Mouse (Mus musculus): ENCODE data around the gene Syndig1l. TPM values are rescaled to one million over a fixed set of nuclear protein-coding genes. Genes with fewer than 3 reads are reported as not detected.

Syndig1l gene
- polyA plus RNA-seq (2016; fragmentation: Nextera tagmentation; extraction: Ambion mirVana), result 1.8 and 1.9 TPM in 2 replicates

DNA sequence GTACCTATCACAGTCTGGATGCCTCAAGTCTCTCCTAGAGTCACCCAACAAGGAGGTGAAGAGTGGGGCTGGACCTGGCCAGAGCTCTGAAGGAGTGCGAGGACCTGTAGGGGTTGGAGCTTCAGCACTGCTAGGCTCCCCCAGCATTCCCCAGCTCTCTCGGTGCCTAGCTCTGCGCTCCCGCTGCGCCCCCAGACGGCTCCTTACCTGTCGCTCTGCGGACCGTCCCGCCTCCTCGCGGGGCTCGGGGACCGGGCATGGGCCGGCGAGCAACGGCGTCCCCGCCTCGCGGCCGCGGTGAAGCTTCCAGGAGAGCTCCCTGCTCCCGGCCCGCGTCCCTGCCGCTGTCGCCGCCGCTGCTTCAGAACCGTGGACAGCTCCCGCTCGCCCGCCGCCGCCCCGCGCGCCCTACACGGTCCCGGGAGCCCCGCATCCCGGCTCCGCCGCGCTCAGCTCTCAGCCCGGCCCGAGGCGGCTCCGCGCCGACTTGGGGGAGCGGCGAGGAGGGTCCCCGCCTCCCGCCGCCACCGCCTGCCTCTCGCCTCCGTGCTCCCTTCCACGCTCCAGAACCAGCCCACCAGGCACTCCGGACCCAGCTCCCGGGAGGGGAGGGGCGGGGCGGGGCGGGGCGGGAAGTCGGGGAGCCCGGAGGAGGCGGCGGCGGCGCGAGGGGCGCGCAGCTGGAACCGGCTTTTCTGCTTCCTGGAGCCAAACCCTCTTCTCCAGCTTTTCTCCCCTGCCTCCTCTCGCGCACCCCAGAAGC, at the start of gene Syndig1l:
Gene Syndig1l, minus strand, starts transcription at position 513 of the 763 bp plus-strand sequence.
- Histone ChIP-seq H3K9me3 (no peaks in the 10 kb centered on the region), H3K4me3 (peak within 1 kb of the TSS; percentile 60), H3K27ac (no peak within 1 kb of the TSS), H3K4me2 (replicated peaks) (peak within 1 kb of the TSS; percentile 92), H3K9ac (peak within 1 kb of the TSS; percentile 64), H3K36me3 (no peaks in the 10 kb centered on the region), H3K27me3 (replicated peaks) (peaks cover 36% of the 10 kb centered on the region), H3K4me1 (peaks cover 6% of the 10 kb centered on the region)
- under 1% methylated on average over 79 of the region's 79 CpGs for WGBS
- peak; percentile 71 for ATAC-seq (ENCODE audit: low FRiP score, low read depth)

DNA sequence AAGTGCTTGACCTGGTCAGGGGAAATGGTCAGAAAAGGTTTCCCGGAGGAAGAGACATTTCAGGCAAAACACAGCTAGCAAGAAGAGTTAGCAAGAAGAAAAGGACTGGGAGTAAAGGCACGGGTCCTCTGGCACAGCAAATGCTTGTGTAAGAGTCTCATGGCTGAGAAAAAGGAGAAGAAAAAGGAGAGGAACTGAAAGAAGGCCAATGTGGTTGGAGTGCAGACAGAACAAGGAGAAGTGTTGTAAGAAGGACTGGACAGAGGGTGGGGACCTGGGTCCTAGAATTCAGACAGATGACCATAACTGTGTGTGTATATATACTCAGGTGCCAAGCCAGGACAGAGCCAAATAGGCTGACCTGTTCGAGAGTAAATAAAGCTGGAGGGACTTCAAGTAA, 49.5 kb upstream of the Syndig1l start:
- Histone ChIP-seq H3K9ac (no peak overlapping the region), H3K4me3 (no peak overlapping the region), H3K27me3 (replicated peaks) (no peaks in the 10 kb centered on the region), H3K27ac (no peak overlapping the region), H3K9me3 (no peaks in the 10 kb centered on the region), H3K4me2 (replicated peaks) (no peak overlapping the region), H3K4me1 (peaks cover 16% of the 10 kb centered on the region), H3K36me3 (no peaks in the 10 kb centered on the region)
- WGBS, result 74% methylated on average over 3 of the region's 3 CpGs
- ATAC-seq (ENCODE audit: low FRiP score, low read depth), result no peak

DNA sequence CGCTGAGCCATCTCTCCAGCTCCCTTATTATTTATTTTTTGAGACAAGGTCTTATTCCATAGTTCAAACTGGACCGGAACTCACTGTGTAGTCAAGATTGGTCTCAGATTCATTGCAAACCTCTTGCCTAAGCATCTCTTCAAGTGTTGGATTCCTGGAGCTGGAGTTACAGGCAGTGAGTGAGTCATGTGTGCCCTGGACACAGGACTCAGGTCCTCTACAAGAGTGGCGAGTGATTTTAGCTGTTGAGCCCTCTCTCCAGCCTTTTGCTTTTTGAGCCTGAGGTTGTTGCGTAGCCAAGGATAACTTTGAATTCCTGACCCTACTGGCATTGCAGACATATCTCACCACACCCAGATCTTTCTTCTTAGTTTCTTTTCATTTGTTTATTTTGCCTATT, 47.1 kb upstream of the Syndig1l start:
- no peak overlapping the region for H3K27ac ChIP-seq
- ATAC-seq (ENCODE audit: low FRiP score, low read depth), result no peak
- WGBS, result 72% methylated on average over 4 of the region's 4 CpGs
- no peak overlapping the region for H3K4me2 ChIP-seq (replicated peaks)
- H3K4me1 ChIP-seq, result 0 out of 2 replicates have a peak, but pooled peaks cover 3% of the 10 kb centered on the region
- no peaks in the 10 kb centered on the region for H3K9me3 ChIP-seq
- H3K36me3 ChIP-seq, result no peaks in the 10 kb centered on the region
- no peaks in the 10 kb centered on the region for H3K27me3 ChIP-seq (replicated peaks)
- H3K9ac ChIP-seq, result no peak overlapping the region
- H3K4me3 ChIP-seq, result no peak overlapping the region

DNA sequence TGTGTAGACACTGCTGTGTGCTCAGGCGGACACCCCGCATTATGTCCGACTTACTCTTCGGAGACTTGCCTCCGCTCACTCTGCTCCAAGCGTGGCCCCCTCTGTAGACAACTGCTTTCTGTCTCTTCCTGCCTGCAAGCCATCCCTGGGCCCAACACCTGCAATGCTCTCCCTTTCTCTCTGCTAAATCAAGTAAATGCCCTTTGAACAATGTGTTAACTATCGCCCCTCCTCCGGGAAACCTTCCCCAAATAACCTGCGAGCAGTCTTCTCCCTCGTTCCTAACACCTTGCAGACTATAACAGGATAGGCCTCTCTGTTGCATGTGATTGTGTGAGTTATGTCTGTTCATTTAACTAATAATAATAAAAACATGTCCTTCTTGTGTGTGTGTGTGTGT, 44.9 kb upstream of the Syndig1l start:
- Histone ChIP-seq H3K27ac (no peak overlapping the region), H3K27me3 (replicated peaks) (no peaks in the 10 kb centered on the region), H3K4me2 (replicated peaks) (no peak overlapping the region), H3K9me3 (no peaks in the 10 kb centered on the region), H3K4me3 (no peak overlapping the region), H3K36me3 (no peaks in the 10 kb centered on the region), H3K4me1 (no peaks in the 10 kb centered on the region), H3K9ac (no peak overlapping the region)
- no peak for ATAC-seq (ENCODE audit: low FRiP score, low read depth)
- WGBS, result 88% methylated on average over 10 of the region's 10 CpGs

DNA sequence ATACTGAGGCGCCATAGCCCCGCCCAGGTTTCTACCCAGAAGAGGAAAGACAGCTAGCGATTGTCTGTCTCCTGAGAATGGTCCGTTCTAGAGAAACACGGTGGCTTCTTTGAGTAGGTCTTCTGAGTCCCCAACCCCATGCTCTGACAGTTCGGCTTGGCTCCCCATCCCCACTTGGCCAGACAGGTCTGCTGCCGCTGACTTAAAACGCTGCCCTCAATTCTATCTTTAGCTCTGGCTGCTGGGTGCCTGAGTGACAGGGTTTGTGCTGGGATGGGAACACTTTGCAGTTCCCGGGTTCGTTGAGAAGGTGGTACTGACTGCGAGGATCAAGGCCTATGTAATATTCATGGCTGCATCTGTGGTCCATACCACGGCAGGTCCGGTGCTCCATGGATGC, 34.7 kb upstream of the Syndig1l start:
- Histone ChIP-seq H3K4me3 (no peak overlapping the region), H3K4me2 (replicated peaks) (no peak overlapping the region), H3K27ac (no peak overlapping the region), H3K27me3 (replicated peaks) (no peaks in the 10 kb centered on the region), H3K9me3 (no peaks in the 10 kb centered on the region), H3K4me1 (no peaks in the 10 kb centered on the region), H3K36me3 (no peaks in the 10 kb centered on the region), H3K9ac (no peak overlapping the region)
- WGBS, result 80% methylated on average over 13 of the region's 13 CpGs
- no peak for ATAC-seq (ENCODE audit: low FRiP score, low read depth)

DNA sequence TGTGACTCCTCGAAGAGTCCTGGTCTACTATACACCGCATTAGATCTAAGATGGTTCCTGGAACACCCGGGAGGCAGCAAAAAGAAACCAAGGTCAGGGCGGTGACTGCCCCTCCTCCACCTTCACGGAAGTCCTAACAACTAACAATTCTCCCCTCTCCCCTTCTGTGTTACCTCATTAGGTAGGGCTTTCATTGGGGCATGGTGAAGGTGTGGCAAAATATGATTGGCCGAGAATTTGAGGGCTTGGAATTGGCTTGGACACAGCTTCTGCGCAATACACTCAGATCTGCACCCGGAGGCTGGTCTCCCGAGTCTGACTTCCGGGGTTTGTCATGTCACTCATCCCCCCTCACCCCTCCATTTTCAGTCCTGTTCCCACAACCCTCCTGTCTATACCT, 29.8 kb upstream of the Syndig1l start:
- no peak overlapping the region for H3K4me2 ChIP-seq (replicated peaks)
- H3K4me3 ChIP-seq, result no peak overlapping the region
- H3K27ac ChIP-seq, result no peak overlapping the region
- no peaks in the 10 kb centered on the region for H3K9me3 ChIP-seq
- no peaks in the 10 kb centered on the region for H3K36me3 ChIP-seq
- H3K27me3 ChIP-seq (replicated peaks), result no peaks in the 10 kb centered on the region
- H3K4me1 ChIP-seq, result no peaks in the 10 kb centered on the region
- WGBS, result 93% methylated on average over 10 of the region's 10 CpGs
- no peak for ATAC-seq (ENCODE audit: low FRiP score, low read depth)
- no peak overlapping the region for H3K9ac ChIP-seq

DNA sequence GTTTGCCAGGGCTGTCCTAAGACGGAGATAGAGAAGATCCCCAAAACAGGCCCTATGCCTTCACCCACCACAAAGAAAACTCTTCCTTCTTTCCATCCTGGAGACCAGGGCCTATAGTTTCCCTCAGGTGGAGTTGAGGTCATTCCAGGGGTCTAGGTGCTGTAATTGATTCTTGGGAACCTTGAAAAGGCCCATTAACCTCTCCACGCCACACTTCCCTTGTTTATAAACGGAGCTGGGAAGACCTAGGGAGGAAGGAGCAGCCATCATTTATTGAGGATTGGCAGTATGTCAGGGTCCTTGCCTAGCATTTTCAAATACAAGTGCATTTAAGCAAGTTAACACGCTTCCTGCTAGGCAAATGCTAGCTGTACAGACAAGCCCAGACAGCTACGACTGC, 28.8 kb upstream of the Syndig1l start:
- H3K4me2 ChIP-seq (replicated peaks), result no peak overlapping the region
- H3K9ac ChIP-seq, result no peak overlapping the region
- no peak for ATAC-seq (ENCODE audit: low FRiP score, low read depth)
- 69% methylated on average over 5 of the region's 5 CpGs for WGBS
- no peak overlapping the region for H3K27ac ChIP-seq
- no peaks in the 10 kb centered on the region for H3K4me1 ChIP-seq
- no peaks in the 10 kb centered on the region for H3K36me3 ChIP-seq
- no peak overlapping the region for H3K4me3 ChIP-seq
- H3K27me3 ChIP-seq (replicated peaks), result no peaks in the 10 kb centered on the region
- no peaks in the 10 kb centered on the region for H3K9me3 ChIP-seq

DNA sequence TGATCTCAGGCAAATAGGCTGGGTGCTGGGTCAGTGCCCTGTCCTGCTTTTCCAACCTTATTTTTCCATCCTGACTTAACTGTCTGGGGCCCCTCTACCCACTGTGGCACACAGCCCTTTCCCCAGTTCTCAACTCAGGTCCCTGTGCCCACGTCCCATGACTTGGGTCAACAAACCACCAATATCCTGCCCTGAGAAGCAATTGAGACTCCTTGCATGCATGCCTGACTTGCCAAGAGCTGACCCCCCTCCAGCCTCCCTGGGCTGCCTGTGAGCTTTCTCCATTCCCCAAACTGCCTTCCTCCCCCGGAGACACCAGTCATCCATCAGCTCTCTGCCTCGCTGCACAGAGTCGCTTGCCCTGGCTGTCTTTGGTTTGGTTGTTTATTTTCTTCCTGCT, 28.4 kb upstream of the Syndig1l start:
- no peaks in the 10 kb centered on the region for H3K27me3 ChIP-seq (replicated peaks)
- no peak for ATAC-seq (ENCODE audit: low FRiP score, low read depth)
- no peak overlapping the region for H3K4me2 ChIP-seq (replicated peaks)
- H3K9me3 ChIP-seq, result no peaks in the 10 kb centered on the region
- H3K4me3 ChIP-seq, result no peak overlapping the region
- H3K36me3 ChIP-seq, result no peaks in the 10 kb centered on the region
- no peak overlapping the region for H3K27ac ChIP-seq
- no peak overlapping the region for H3K9ac ChIP-seq
- WGBS, result 54% methylated on average over 4 of the region's 4 CpGs
- no peaks in the 10 kb centered on the region for H3K4me1 ChIP-seq

DNA sequence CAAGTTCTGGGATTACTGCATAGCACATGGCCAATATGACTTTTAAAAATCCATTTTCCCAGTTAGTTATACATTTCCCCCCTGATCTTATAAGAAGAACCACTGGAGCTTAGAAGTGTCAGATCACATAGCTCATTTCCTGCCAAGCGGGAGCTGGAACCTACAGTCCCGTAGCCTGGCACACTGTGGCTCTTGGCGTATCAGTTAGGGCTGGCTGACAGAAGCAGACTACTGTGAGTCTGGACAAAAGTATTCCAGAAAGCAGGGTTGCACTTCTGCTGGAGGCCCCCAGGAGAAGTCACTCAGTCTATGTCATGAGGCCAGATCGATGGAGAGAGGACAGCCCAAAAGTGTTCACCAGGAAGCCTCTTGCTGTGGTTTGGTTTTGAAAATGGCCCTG, 27.8 kb upstream of the Syndig1l start:
- H3K4me2 ChIP-seq (replicated peaks), result no peak overlapping the region
- no peak overlapping the region for H3K27ac ChIP-seq
- H3K36me3 ChIP-seq, result no peaks in the 10 kb centered on the region
- H3K9ac ChIP-seq, result no peak overlapping the region
- 90% methylated on average over 4 of the region's 4 CpGs for WGBS
- H3K27me3 ChIP-seq (replicated peaks), result no peaks in the 10 kb centered on the region
- H3K9me3 ChIP-seq, result no peaks in the 10 kb centered on the region
- no peak for ATAC-seq (ENCODE audit: low FRiP score, low read depth)
- no peak overlapping the region for H3K4me3 ChIP-seq
- H3K4me1 ChIP-seq, result no peaks in the 10 kb centered on the region

DNA sequence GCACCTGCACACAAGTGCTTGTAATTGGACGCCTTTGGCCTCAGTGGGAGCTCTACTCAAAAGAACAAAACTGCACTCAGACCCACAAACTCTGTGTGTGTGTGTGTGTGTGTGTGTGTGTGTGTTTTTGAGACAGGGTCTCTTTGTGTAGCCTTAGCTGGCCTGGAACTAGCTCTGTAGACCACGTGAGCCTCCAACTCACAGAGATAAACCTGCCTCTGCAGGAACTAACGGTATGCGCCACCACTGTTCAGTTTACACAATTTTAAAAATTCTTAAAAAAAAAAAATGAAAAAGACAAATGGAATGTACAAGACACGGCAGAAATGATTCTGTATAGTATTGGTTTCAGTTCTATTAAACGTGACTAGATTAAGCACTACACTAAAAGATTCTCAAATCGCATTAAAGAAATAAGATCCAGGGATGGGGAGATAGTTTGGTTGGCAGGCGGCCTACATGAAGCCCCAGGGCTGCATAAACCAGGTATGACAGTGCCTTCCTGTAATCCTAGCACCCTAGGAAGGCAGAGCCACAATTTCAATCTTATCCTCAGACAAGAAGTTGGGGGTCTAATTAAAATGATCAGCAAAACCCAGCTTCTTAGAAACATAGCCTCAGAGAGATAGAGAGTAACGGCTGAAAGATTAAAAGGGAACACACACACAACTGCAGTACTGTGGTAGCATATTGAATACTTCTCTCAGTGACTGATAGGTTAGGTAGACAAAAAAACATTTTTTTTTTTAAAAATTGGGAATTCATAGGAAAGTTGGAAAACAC, 20.0 kb upstream of the Syndig1l start:
- no peaks in the 10 kb centered on the region for H3K36me3 ChIP-seq
- no peak for ATAC-seq (ENCODE audit: low FRiP score, low read depth)
- H3K4me1 ChIP-seq, result no peaks in the 10 kb centered on the region
- H3K27me3 ChIP-seq (replicated peaks), result no peaks in the 10 kb centered on the region
- H3K9me3 ChIP-seq, result no peaks in the 10 kb centered on the region
- no peak overlapping the region for H3K27ac ChIP-seq
- no peak overlapping the region for H3K4me3 ChIP-seq
- 90% methylated on average over 9 of the region's 9 CpGs for WGBS
- H3K4me2 ChIP-seq (replicated peaks), result no peak overlapping the region
- H3K9ac ChIP-seq, result no peak overlapping the region

DNA sequence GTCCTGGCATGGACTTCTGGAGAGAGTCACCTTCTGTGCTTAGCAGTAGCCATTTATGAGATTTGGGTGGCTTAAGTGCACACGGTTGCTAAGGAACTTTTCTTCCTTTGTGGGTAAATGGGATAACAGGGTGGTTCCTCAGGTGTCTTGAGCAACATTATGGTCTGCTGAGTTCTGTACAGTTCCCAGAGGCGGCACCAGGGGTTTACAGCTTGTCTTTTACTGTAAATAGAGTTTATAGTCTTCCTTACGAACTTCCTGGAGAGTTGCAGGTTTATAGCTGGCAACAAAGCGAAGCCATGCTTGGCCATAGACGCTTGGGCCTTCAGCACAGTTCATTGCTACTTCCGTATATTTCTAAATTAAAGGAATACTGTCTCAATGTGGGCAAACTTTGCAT, 15.9 kb upstream of the Syndig1l start:
- Histone ChIP-seq H3K4me2 (replicated peaks) (no peak overlapping the region), H3K9me3 (no peaks in the 10 kb centered on the region), H3K9ac (no peak overlapping the region), H3K4me3 (no peak overlapping the region), H3K4me1 (no peaks in the 10 kb centered on the region), H3K36me3 (no peaks in the 10 kb centered on the region), H3K27me3 (replicated peaks) (no peaks in the 10 kb centered on the region), H3K27ac (no peak overlapping the region)
- ATAC-seq (ENCODE audit: low FRiP score, low read depth), result no peak
- 73% methylated on average over 6 of the region's 6 CpGs for WGBS

DNA sequence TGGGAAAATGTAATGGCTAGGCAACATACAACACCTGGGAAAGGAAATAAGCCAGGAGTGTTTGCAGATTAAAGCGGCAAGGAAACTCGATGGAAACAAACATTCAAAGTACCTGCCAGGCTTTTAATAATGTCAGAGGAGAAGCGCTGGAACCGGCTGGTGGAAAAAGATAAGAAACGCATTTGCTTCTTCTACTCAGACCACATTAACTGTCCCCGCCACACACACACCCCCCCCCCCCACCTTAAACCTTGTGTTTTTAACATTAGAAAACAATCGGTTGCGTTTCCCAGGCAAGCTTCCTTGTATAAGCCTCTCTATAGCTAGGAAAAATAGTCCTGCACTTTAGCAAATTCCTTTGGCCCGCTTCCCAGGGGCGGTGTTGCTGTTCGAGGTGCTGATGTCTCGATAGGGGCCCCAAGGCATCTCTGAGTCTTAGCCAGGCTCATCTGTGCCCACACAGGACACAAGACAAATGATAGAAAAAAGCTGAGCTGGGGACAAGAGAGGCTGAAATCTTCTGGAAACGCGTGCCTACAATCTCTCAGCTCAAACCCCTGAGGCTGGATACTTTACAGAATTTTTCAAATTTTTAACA, 11.3 kb upstream of the Syndig1l start:
- Histone ChIP-seq H3K4me3 (no peak overlapping the region), H3K4me1 (no peaks in the 10 kb centered on the region), H3K27me3 (replicated peaks) (no peaks in the 10 kb centered on the region), H3K27ac (no peak overlapping the region), H3K36me3 (no peaks in the 10 kb centered on the region), H3K4me2 (replicated peaks) (no peak overlapping the region), H3K9me3 (no peaks in the 10 kb centered on the region), H3K9ac (no peak overlapping the region)
- 46% methylated on average over 14 of the region's 14 CpGs for WGBS
- no peak for ATAC-seq (ENCODE audit: low FRiP score, low read depth)

Measured in neural tube, embryonic 12.5 days (tissue).